Comparison of ENCODE assay signal across 24 mouse cellular contexts in the genomic region with DNA sequence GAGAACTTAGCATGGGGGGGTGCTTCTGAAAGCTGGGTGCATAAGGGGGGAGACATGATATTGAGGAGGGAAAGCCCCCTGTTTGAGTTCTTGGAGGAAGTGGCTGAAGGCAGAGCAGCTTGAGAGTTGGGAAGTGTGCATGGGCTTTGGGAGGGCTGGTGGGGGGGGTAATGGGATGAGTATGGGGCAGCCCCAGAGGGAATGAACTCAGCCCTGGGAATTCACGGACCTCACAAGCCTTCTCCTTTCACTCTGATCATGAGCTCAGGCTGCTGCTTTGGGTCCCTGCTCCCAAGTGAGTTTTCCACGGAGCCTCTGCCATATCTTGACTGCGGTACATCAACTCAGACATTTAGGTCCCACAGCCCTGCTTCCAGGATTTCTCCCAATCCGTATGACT. TPM values are rescaled to one million over a fixed set of nuclear protein-coding genes. Genes with fewer than 3 reads are reported as not detected.
DNase-seq lines count a peak whose midpoint lies in the region; ATAC-seq and TF ChIP-seq lines count a peak whose summit lies in the region.
"Had no signal": no experiment of that assay in that cellular context is flagged by ENCODE, and none has a peak within 500 bp of the region (broad histone marks: within the 10 kb centered on the region; RNA-seq: fewer than 3 reads in every experiment).

No protein-coding gene starts in this region.

- no peak overlapping the region for H3K4me3 ChIP-seq in liver, postnatal 0 days (ENCODE audit: low read depth, low read length)
- peak overlapping the region in 2 of 3 experiments; percentile 73 to 92 for H3K4me3 ChIP-seq in CH12.LX (replicated peaks in 1 of 3; ENCODE audit: low read depth in 2 of 3, low read length in 2 of 3, poor library complexity in 1 of 3)
- H3K4me3 ChIP-seq in MEL (ENCODE audit: control insufficient read depth in 1 of 2, insufficient read depth in 1 of 2, low read depth in 2 of 2, low read length in 2 of 2): peak overlapping the region; percentile 32 to 61; a peak in 2 of 4 replicates
- peak overlapping the region; percentile 92; the same call in 1 of the 2 replicates for H3K4me3 ChIP-seq in macrophage (ENCODE audit: inconsistent target)
- H3K4me3 ChIP-seq: embryonic facial prominence, embryonic 12.5 days; forebrain, embryonic 15.5 days; hindbrain, embryonic 13.5 days had no signal

- TF ChIP-seq CTCF in liver, postnatal 0 days (IDR thresholded peaks at IDR 0.05; ENCODE audit: low read depth): no peak
- TF ChIP-seq CTCF in CH12.LX (conservative IDR thresholded peaks at IDR 0.05 in 1 of 2, IDR thresholded peaks at IDR 0.05 in 1 of 2; ENCODE audit: low read depth in 2 of 2, low read length in 2 of 2) (no peak), MEL (IDR thresholded peaks at IDR 0.05 in 2 of 3, conservative IDR thresholded peaks at IDR 0.05 in 1 of 3; ENCODE audit: control insufficient read depth in 1 of 3, insufficient read depth in 1 of 3, low read depth in 2 of 3, low read length in 3 of 3, poor library complexity in 1 of 3, severe bottlenecking in 1 of 3) (no peak)

- ATAC-seq in liver, postnatal 0 days: no peak
- ATAC-seq: forebrain, embryonic 15.5 days; hindbrain, postnatal 0 days had no signal

- TF ChIP-seq POLR2A in CH12.LX (IDR thresholded peaks at IDR 0.05; ENCODE audit: low read depth, low read length) (no peak), MEL (IDR thresholded peaks at IDR 0.05; ENCODE audit: control insufficient read depth in 1 of 2, insufficient read depth in 1 of 2, low read depth in 1 of 2, low read length in 2 of 2, poor library complexity in 1 of 2) (no peak)

- peaks cover 8% of the 10 kb centered on the region for H3K4me1 ChIP-seq in liver, postnatal 0 days (ENCODE audit: insufficient read depth)
- peaks cover 17 to 68% of the 10 kb centered on the region in 2 experiments; a peak in 3 of 4 replicates for H3K4me1 ChIP-seq in CH12.LX (ENCODE audit: control insufficient read depth in 1 of 2, insufficient read depth in 2 of 2)
- peaks cover 5 to 15% of the 10 kb centered on the region in 2 experiments; a peak in 3 of 4 replicates for H3K4me1 ChIP-seq in MEL (ENCODE audit: control insufficient read depth in 1 of 2, insufficient read depth in 2 of 2, low read length in 2 of 2)
- H3K4me1 ChIP-seq: forebrain, embryonic 15.5 days had no signal

- H3K9ac ChIP-seq in liver, postnatal 0 days (replicated peaks): no peak overlapping the region
- H3K9ac ChIP-seq in CH12.LX (ENCODE audit: insufficient read depth, low read depth) (peak overlapping the region; percentile 83), MEL (ENCODE audit: control insufficient read depth, low read depth, low read length, poor library complexity, severe bottlenecking) (peak overlapping the region; percentile 42; the same call in 1 of the 2 replicates)
- H3K9ac ChIP-seq: embryonic facial prominence, embryonic 12.5 days; forebrain, embryonic 15.5 days; heart, embryonic 15.5 days; hindbrain, embryonic 13.5 days had no signal

- in situ Hi-C loops in CH12.LX (cut with MboI; ENCODE audit: low pct_ligation_motif_present, low pct_unique_long_range_greater_than_20kb, low sequenced_read_pairs): no loop called here

- H3K36me3 ChIP-seq in liver, postnatal 0 days (replicated peaks; ENCODE audit: insufficient read depth, low read length): no peaks in the 10 kb centered on the region; the same call in 1 of the 2 replicates
- peaks cover 3 to 15% of the 10 kb centered on the region in 2 experiments for H3K36me3 ChIP-seq in CH12.LX (replicated peaks in 1 of 2; ENCODE audit: control insufficient read depth in 1 of 2, insufficient read depth in 1 of 2, low read length in 1 of 2)
- H3K36me3 ChIP-seq in MEL (ENCODE audit: control insufficient read depth in 1 of 2, insufficient read depth in 2 of 2, low read length in 2 of 2): peaks cover 0 to 7% of the 10 kb centered on the region in 2 experiments; a peak in 2 of 4 replicates
- H3K36me3 ChIP-seq in macrophage (ENCODE audit: inconsistent target): peaks cover 7% of the 10 kb centered on the region; the same call in 1 of the 2 replicates
- H3K36me3 ChIP-seq: embryonic facial prominence, embryonic 12.5 days; forebrain, embryonic 15.5 days; G1E; heart, embryonic 10.5 days; heart, embryonic 15.5 days; hindbrain, embryonic 13.5 days had no signal

- DNase-seq in liver, postnatal 0 days: no peak
- no peak for DNase-seq in liver
- no peak for DNase-seq in CH12.LX (ENCODE audit: extremely low read depth)
- DNase-seq in MEL (ENCODE audit: low read depth, low spot score): no peak
- DNase-seq in right cerebral cortex, adult 18-20 months: no peak
- DNase-seq in layer of hippocampus, adult 9-11 months: no peak
- DNase-seq: cerebellum, adult 11-12 months; cerebellum, adult 9-10 months; cerebellum, postnatal 25 days had no signal

- TF ChIP-seq RAD21 in CH12.LX (IDR thresholded peaks at IDR 0.05; ENCODE audit: low read depth, low read length) (no peak), MEL (IDR thresholded peaks at IDR 0.05; ENCODE audit: low read depth, low read length) (no peak)

- dilution Hi-C loops in CH12.LX (cut with MboI; ENCODE audit: extremely low pct_ligation_motif_present, extremely low pct_unique_long_range_greater_than_20kb, low sequenced_read_pairs): no loop called here

- H3K27ac ChIP-seq in liver, postnatal 0 days (ENCODE audit: low read depth): no peak overlapping the region
- H3K27ac ChIP-seq in CH12.LX (ENCODE audit: insufficient read depth, low read depth): 0 out of 2 replicates have a peak overlapping the region, but pooled peaks have one; percentile 67
- no peak overlapping the region for H3K27ac ChIP-seq in MEL (ENCODE audit: control insufficient read depth, low read depth, low read length)
- H3K27ac ChIP-seq in macrophage: peak overlapping the region; percentile 99
- H3K27ac ChIP-seq: embryonic facial prominence, embryonic 12.5 days; forebrain, embryonic 15.5 days; heart, embryonic 10.5 days; heart, embryonic 15.5 days; hindbrain, embryonic 13.5 days; hindbrain, postnatal 0 days had no signal

- TF ChIP-seq EP300 in liver, postnatal 0 days (IDR thresholded peaks at IDR 0.05; ENCODE audit: low read depth): no peak
- TF ChIP-seq EP300 in CH12.LX (IDR thresholded peaks at IDR 0.05; ENCODE audit: low read length) (no peak), MEL (IDR thresholded peaks at IDR 0.05; ENCODE audit: low read depth in 1 of 2, low read length in 2 of 2) (no peak)

- H3K9me3 ChIP-seq in liver, postnatal 0 days (ENCODE audit: low read length): no peaks in the 10 kb centered on the region
- no peaks in the 10 kb centered on the region for H3K9me3 ChIP-seq in CH12.LX (replicated peaks; ENCODE audit: low read length)
- H3K9me3 ChIP-seq in MEL (replicated peaks; ENCODE audit: insufficient read depth, low read length): no peaks in the 10 kb centered on the region
- H3K9me3 ChIP-seq: embryonic facial prominence, embryonic 12.5 days; forebrain, embryonic 15.5 days; G1E; heart, embryonic 10.5 days; heart, embryonic 15.5 days; hindbrain, embryonic 13.5 days had no signal

- H3K79me2 ChIP-seq in CH12.LX (replicated peaks; ENCODE audit: control insufficient read depth, extremely low read depth, insufficient read depth, poor library complexity, severe bottlenecking): peaks cover 28% of the 10 kb centered on the region
- H3K79me2 ChIP-seq in MEL (ENCODE audit: control insufficient read depth, insufficient read depth, low read length, poor library complexity): no peaks in the 10 kb centered on the region
- peaks cover 31% of the 10 kb centered on the region for H3K79me2 ChIP-seq in macrophage (ENCODE audit: inconsistent target)

- 60% methylated on average over 4 of the region's 4 CpGs for WGBS in liver, postnatal 0 days (ENCODE audit: insufficient replicate concordance)
- WGBS in macrophage (ENCODE audit: missing documents): 87% methylated on average over 4 of the region's 4 CpGs

- peak overlapping the region; percentile 62 for H3K4me2 ChIP-seq in liver, postnatal 0 days (ENCODE audit: low read depth, low read length)
- H3K4me2 ChIP-seq in CH12.LX (ENCODE audit: insufficient read depth, low read depth, poor library complexity, severe bottlenecking): peak overlapping the region; percentile 95
- H3K4me2 ChIP-seq: embryonic facial prominence, embryonic 12.5 days; forebrain, embryonic 15.5 days; hindbrain, embryonic 13.5 days had no signal

- H3K27me3 ChIP-seq in liver, postnatal 0 days (ENCODE audit: insufficient read depth, low read length): peaks cover 29% of the 10 kb centered on the region; the same call in 1 of the 2 replicates
- H3K27me3 ChIP-seq in CH12.LX (replicated peaks): no peaks in the 10 kb centered on the region
- no peaks in the 10 kb centered on the region for H3K27me3 ChIP-seq in MEL (ENCODE audit: control insufficient read depth in 1 of 2, insufficient read depth in 2 of 2, low read length in 2 of 2)

RNA-seq across cellular contexts. Expression of gene Tnf, which starts 0.6 kb away (rescaled TPM):
- 0.59 and 0.75 TPM in 2 replicates for polyA plus RNA-seq in liver, postnatal 0 days (2015; fragmentation: Nextera tagmentation; extraction: Ambion mirVana)
- total RNA-seq in CH12.LX (2012; rRNA removed): 18.8 and 28.0 TPM in 2 replicates
- total RNA-seq in CH12.LX (2014; rRNA removed): 19.0 and 20.8 TPM in 2 replicates
- 25.2 and 28.3 TPM in 2 replicates for polyA plus RNA-seq in CH12.LX (2012; ENCODE audit: insufficient read length, low read depth)
- total RNA-seq in MEL (2012; rRNA removed): 0.95 and 1.2 TPM in 2 replicates
- 1 to 10 TPM in 1 of 2 experiments, not detected in 1; 2.0 TPM for polyA plus RNA-seq in MEL (2012; ENCODE audit: insufficient read depth in 1 of 2, insufficient read length in 2 of 2, low read depth in 1 of 2, low replicate concordance in 2 of 2, missing spikeins in 1 of 2)
- 1,000 to 10,000 TPM in 15 of 26 experiments, 100 to 1,000 TPM in 9, 10 to 100 TPM in 2; 27.3 to 2,224 (median 1,287) TPM for total RNA-seq in macrophage (2018; cell fraction: chromatin; rRNA removed)
- total RNA-seq in macrophage (2018; cell fraction: cytosol; rRNA removed): 1,000 to 10,000 TPM in 16 of 26 experiments, 100 to 1,000 TPM in 8, 10 to 100 TPM in 2; 22.6 to 7,596 (median 1,327) TPM
- 1,000 to 10,000 TPM in 20 of 26 experiments, 100 to 1,000 TPM in 5, 10 to 100 TPM in 1; 37.9 to 6,771 (median 3,087) TPM for total RNA-seq in macrophage (2018; cell fraction: nucleus; rRNA removed)
- polyA plus RNA-seq in macrophage (2018): 20.0 to 57.4 TPM (median 38.0 TPM) in 3 replicates
- polyA plus RNA-seq: forebrain, embryonic 11.5 days; forebrain, embryonic 15.5 days; heart, embryonic 15.5 days; hindbrain, embryonic 13.5 days had no signal

RNA-seq across cellular contexts. Expression of gene Lta, which starts 2.7 kb away (rescaled TPM):
- polyA plus RNA-seq in liver, postnatal 0 days (2015; fragmentation: Nextera tagmentation; extraction: Ambion mirVana): not detected in 2 replicates
- total RNA-seq in CH12.LX (2012; rRNA removed) (8.9 and 13.4 TPM in 2 replicates), CH12.LX (2014; rRNA removed) (18.9 and 19.6 TPM in 2 replicates), MEL (2012; rRNA removed) (not detected in 2 replicates)
- polyA plus RNA-seq in CH12.LX (2012; ENCODE audit: insufficient read length, low read depth) (50.4 and 53.0 TPM in 2 replicates), MEL (2012; ENCODE audit: insufficient read depth in 1 of 2, insufficient read length in 2 of 2, low read depth in 1 of 2, low replicate concordance in 2 of 2, missing spikeins in 1 of 2) (under 1 TPM in 1 of 2 experiments, not detected in 1; 0.24 TPM), macrophage (2018) (not detected in 3 replicates)
- total RNA-seq in macrophage (2018; cell fraction: chromatin; rRNA removed): 1 to 10 TPM in 3 of 26 experiments, under 1 TPM in 4, not detected in 19; 0.69 to 1.6 (median 0.75) TPM
- under 1 TPM in 14 of 26 experiments, not detected in 12; 0.10 to 0.65 (median 0.20) TPM for total RNA-seq in macrophage (2018; cell fraction: cytosol; rRNA removed)
- total RNA-seq in macrophage (2018; cell fraction: nucleus; rRNA removed): 1 to 10 TPM in 7 of 26 experiments, under 1 TPM in 12, not detected in 7; 0.39 to 2.6 (median 0.79) TPM
- total RNA-seq: adrenal gland, adult 18-20 months; G1E; hematopoietic stem cell, adult 5-6 weeks had no signal
- polyA plus RNA-seq: forebrain, embryonic 11.5 days; G1E; heart, embryonic 10.5 days had no signal

RNA-seq across cellular contexts. Expression of gene Ltb, which starts 8.2 kb away (rescaled TPM):
- 5.3 and 6.0 TPM in 2 replicates for polyA plus RNA-seq in liver, postnatal 0 days (2015; fragmentation: Nextera tagmentation; extraction: Ambion mirVana)
- 120 and 150 TPM in 2 replicates for total RNA-seq in CH12.LX (2012; rRNA removed)
- total RNA-seq in CH12.LX (2014; rRNA removed): 228 and 234 TPM in 2 replicates
- 263 and 267 TPM in 2 replicates for polyA plus RNA-seq in CH12.LX (2012; ENCODE audit: insufficient read length, low read depth)
- total RNA-seq in MEL (2012; rRNA removed): 0.75 and 1.1 TPM in 2 replicates
- polyA plus RNA-seq in MEL (2012; ENCODE audit: insufficient read depth in 1 of 2, insufficient read length in 2 of 2, low read depth in 1 of 2, low replicate concordance in 2 of 2, missing spikeins in 1 of 2): 1 to 10 TPM in 1 of 2 experiments, not detected in 1; 1.5 TPM
- 1 to 10 TPM in 14 of 26 experiments, under 1 TPM in 6, not detected in 6; 0.62 to 2.6 (median 1.3) TPM for total RNA-seq in macrophage (2018; cell fraction: chromatin; rRNA removed)
- 1 to 10 TPM in 10 of 26 experiments, under 1 TPM in 16; 0.23 to 2.1 (median 0.84) TPM for total RNA-seq in macrophage (2018; cell fraction: cytosol; rRNA removed)
- total RNA-seq in macrophage (2018; cell fraction: nucleus; rRNA removed): 1 to 10 TPM in 16 of 26 experiments, under 1 TPM in 8, not detected in 2; 0.70 to 3.0 (median 1.2) TPM
- 0.33 to 0.50 TPM (median 0.48 TPM) in 3 replicates for polyA plus RNA-seq in macrophage (2018)
- total RNA-seq: gastrocnemius, adult 8-10 months; hindbrain, postnatal 0 days had no signal

RNA-seq across cellular contexts. Expression of gene Lst1, which starts 14.2 kb away (rescaled TPM):
- polyA plus RNA-seq in liver, postnatal 0 days (2015; fragmentation: Nextera tagmentation; extraction: Ambion mirVana): 41.2 and 44.2 TPM in 2 replicates
- total RNA-seq in CH12.LX (2012; rRNA removed): 6.0 and 8.4 TPM in 2 replicates
- 2.9 and 4.4 TPM in 2 replicates for total RNA-seq in CH12.LX (2014; rRNA removed)
- polyA plus RNA-seq in CH12.LX (2012; ENCODE audit: insufficient read length, low read depth): 8.5 and 9.0 TPM in 2 replicates
- 15.2 and 16.9 TPM in 2 replicates for total RNA-seq in MEL (2012; rRNA removed)
- 10 to 100 TPM in 1 of 2 experiments, not detected in 1; 29.0 TPM for polyA plus RNA-seq in MEL (2012; ENCODE audit: insufficient read depth in 1 of 2, insufficient read length in 2 of 2, low read depth in 1 of 2, low replicate concordance in 2 of 2, missing spikeins in 1 of 2)
- 100 to 1,000 TPM in 3 of 26 experiments, 10 to 100 TPM in 17, 1 to 10 TPM in 6; 7.2 to 129 (median 31.9) TPM for total RNA-seq in macrophage (2018; cell fraction: chromatin; rRNA removed)
- total RNA-seq in macrophage (2018; cell fraction: cytosol; rRNA removed): 1,000 to 10,000 TPM in 13 of 26 experiments, 100 to 1,000 TPM in 13; 409 to 1,694 (median 933) TPM
- 100 to 1,000 TPM in 15 of 26 experiments, 10 to 100 TPM in 11; 34.2 to 556 (median 207) TPM for total RNA-seq in macrophage (2018; cell fraction: nucleus; rRNA removed)
- polyA plus RNA-seq in macrophage (2018): 322 to 615 TPM (median 449 TPM) in 3 replicates

RNA-seq across cellular contexts. Expression of gene Gm16181, which starts 18.2 kb away (rescaled TPM):
- polyA plus RNA-seq in liver, postnatal 0 days (2015; fragmentation: Nextera tagmentation; extraction: Ambion mirVana): 0.22 TPM in 2 replicates
- total RNA-seq in CH12.LX (2012; rRNA removed): not detected in 2 replicates
- total RNA-seq in CH12.LX (2014; rRNA removed): not detected in 2 replicates
- polyA plus RNA-seq in CH12.LX (2012; ENCODE audit: insufficient read length, low read depth): not detected in 2 replicates
- not detected in 2 replicates for total RNA-seq in MEL (2012; rRNA removed)
- under 1 TPM in 1 of 2 experiments, not detected in 1; 0.58 TPM for polyA plus RNA-seq in MEL (2012; ENCODE audit: insufficient read depth in 1 of 2, insufficient read length in 2 of 2, low read depth in 1 of 2, low replicate concordance in 2 of 2, missing spikeins in 1 of 2)
- total RNA-seq in macrophage (2018; cell fraction: chromatin; rRNA removed): 10 to 100 TPM in 3 of 26 experiments, 1 to 10 TPM in 12, not detected in 11; 2.4 to 18.5 (median 7.6) TPM
- 1 to 10 TPM in 11 of 26 experiments, under 1 TPM in 7, not detected in 8; 0.51 to 4.6 (median 1.3) TPM for total RNA-seq in macrophage (2018; cell fraction: cytosol; rRNA removed)
- total RNA-seq in macrophage (2018; cell fraction: nucleus; rRNA removed): 10 to 100 TPM in 7 of 26 experiments, 1 to 10 TPM in 14, not detected in 5; 1.2 to 30.6 (median 7.2) TPM
- not detected in 3 replicates for polyA plus RNA-seq in macrophage (2018)
- total RNA-seq: adrenal gland, adult 18-20 months; gastrocnemius, adult 8-10 months; gastrocnemius, postnatal 36 days; heart, adult 18-20 months; hematopoietic stem cell, adult 5-6 weeks; hindbrain, postnatal 0 days had no signal
- polyA plus RNA-seq: cortical plate, adult 2 months; embryonic facial prominence, embryonic 12.5 days; forebrain, embryonic 11.5 days; G1E had no signal

Comparison
In these comparisons a context has a peak if more than half of its experiments do, and no peak if none do; other contexts are left out.
1. H3K27ac ChIP-seq: peak in CH12.LX (single experiment) and macrophage (single experiment); none in liver, postnatal 0 days (single experiment) and MEL (single experiment).
2. RNA of gene Lta, which starts 2.7 kb away (polyA plus RNA-seq): 50.4 to 53.0 TPM in CH12.LX; 0.24 TPM in MEL, not detected in liver, postnatal 0 days and not detected in macrophage; every median in the first group is over 10 times any median in the second.
3. RNA of gene Ltb, which starts 8.2 kb away (polyA plus RNA-seq): 263 to 267 TPM in CH12.LX; 5.3 to 6.0 TPM in liver, postnatal 0 days, 1.5 TPM in MEL and 0.33 to 0.50 TPM in macrophage; every median in the first group is over 10 times any median in the second.